14 mouse cellular contexts compared by ENCODE assay signal in genomic region chr3:38939573-38939972, GRCm38 (mm10). TPM values are rescaled to one million over a fixed set of nuclear protein-coding genes. Genes with fewer than 3 reads are reported as not detected.
DNase-seq lines count a peak whose midpoint lies in the region; ATAC-seq and TF ChIP-seq lines count a peak whose summit lies in the region.
"Had no signal": no experiment of that assay in that cellular context is flagged by ENCODE, and none has a peak within 500 bp of the region (broad histone marks: within the 10 kb centered on the region; RNA-seq: fewer than 3 reads in every experiment).

No protein-coding gene starts in this region.

- dilution Hi-C loops in CH12.LX (cut with MboI; ENCODE audit: extremely low pct_ligation_motif_present, extremely low pct_unique_long_range_greater_than_20kb, low sequenced_read_pairs): no loop called here

- in situ Hi-C loops in CH12.LX (cut with MboI; ENCODE audit: low pct_ligation_motif_present, low pct_unique_long_range_greater_than_20kb, low sequenced_read_pairs): no loop called here

- TF ChIP-seq EP300 in CH12.LX (IDR thresholded peaks at IDR 0.05; ENCODE audit: low read length): no peak

- H3K4me3 ChIP-seq in forebrain, embryonic 10.5 days: no peak overlapping the region
- H3K4me3 ChIP-seq in forebrain, embryonic 12.5 days (replicated peaks): no peak overlapping the region
- H3K4me3 ChIP-seq in kidney, adult 2 months (ENCODE audit: insufficient read depth, low read depth, low read length): no peak overlapping the region
- no peak overlapping the region for H3K4me3 ChIP-seq in CH12.LX (replicated peaks in 1 of 3; ENCODE audit: low read depth in 2 of 3, low read length in 2 of 3, poor library complexity in 1 of 3)
- H3K4me3 ChIP-seq: embryonic facial prominence, embryonic 13.5 days; limb, embryonic 10.5 days; neural tube, embryonic 12.5 days had no signal

- H3K9me3 ChIP-seq in forebrain, embryonic 10.5 days: no peaks in the 10 kb centered on the region
- H3K9me3 ChIP-seq in forebrain, embryonic 12.5 days: no peaks in the 10 kb centered on the region
- H3K9me3 ChIP-seq in CH12.LX (replicated peaks; ENCODE audit: low read length): no peaks in the 10 kb centered on the region
- H3K9me3 ChIP-seq: embryonic facial prominence, embryonic 13.5 days; limb, embryonic 10.5 days; neural tube, embryonic 12.5 days had no signal

- TF ChIP-seq RAD21 in CH12.LX (IDR thresholded peaks at IDR 0.05; ENCODE audit: low read depth, low read length): no peak

- H3K79me2 ChIP-seq in CH12.LX (replicated peaks; ENCODE audit: control insufficient read depth, extremely low read depth, insufficient read depth, poor library complexity, severe bottlenecking): no peaks in the 10 kb centered on the region

- no peak overlapping the region for H3K4me2 ChIP-seq in forebrain, embryonic 12.5 days
- 0 out of 2 replicates have a peak overlapping the region, but pooled peaks have one; percentile 24 for H3K4me2 ChIP-seq in CH12.LX (ENCODE audit: insufficient read depth, low read depth, poor library complexity, severe bottlenecking)
- H3K4me2 ChIP-seq: embryonic facial prominence, embryonic 13.5 days; neural tube, embryonic 12.5 days had no signal

- peaks cover 28% of the 10 kb centered on the region for H3K36me3 ChIP-seq in forebrain, embryonic 10.5 days (replicated peaks)
- peaks cover 17% of the 10 kb centered on the region for H3K36me3 ChIP-seq in forebrain, embryonic 12.5 days (replicated peaks)
- H3K36me3 ChIP-seq in kidney, adult 2 months (ENCODE audit: control insufficient read depth, insufficient read depth, low read length): no peaks in the 10 kb centered on the region
- no peaks in the 10 kb centered on the region for H3K36me3 ChIP-seq in CH12.LX (replicated peaks in 1 of 2; ENCODE audit: control insufficient read depth in 1 of 2, insufficient read depth in 1 of 2, low read length in 1 of 2)

- H3K9ac ChIP-seq in forebrain, embryonic 12.5 days: no peak overlapping the region
- no peak overlapping the region for H3K9ac ChIP-seq in CH12.LX (ENCODE audit: insufficient read depth, low read depth)
- H3K9ac ChIP-seq: embryonic facial prominence, embryonic 13.5 days; neural tube, embryonic 12.5 days had no signal

- ATAC-seq in forebrain, embryonic 12.5 days (ENCODE audit: low FRiP score): no peak

- H3K27ac ChIP-seq in forebrain, embryonic 10.5 days: peak overlapping the region; percentile 45; the same call in 1 of the 2 replicates
- no peak overlapping the region for H3K27ac ChIP-seq in forebrain, embryonic 12.5 days
- no peak overlapping the region for H3K27ac ChIP-seq in kidney, adult 2 months (ENCODE audit: insufficient read depth, low read depth, low read length)
- no peak overlapping the region for H3K27ac ChIP-seq in CH12.LX (ENCODE audit: insufficient read depth, low read depth)
- H3K27ac ChIP-seq: embryonic facial prominence, embryonic 13.5 days; limb, embryonic 10.5 days; neural tube, embryonic 12.5 days had no signal

- 21% methylated on average over 3 of the region's 3 CpGs for WGBS in forebrain, embryonic 10.5 days
- WGBS in forebrain, embryonic 12.5 days: 13% methylated on average over 3 of the region's 3 CpGs
- WGBS in kidney, adult 2 months: 43% methylated on average over 3 of the region's 3 CpGs

- intact Hi-C loops in left cerebral cortex, postnatal 36 days (cut with DNase I): loop anchor here (5.0 kb wide), 1 partner anchor 47 kb away; no protein-coding TSS in a partner anchor

- no peaks in the 10 kb centered on the region for H3K27me3 ChIP-seq in forebrain, embryonic 10.5 days (ENCODE audit: poor library complexity, severe bottlenecking)
- H3K27me3 ChIP-seq in forebrain, embryonic 12.5 days: no peaks in the 10 kb centered on the region
- H3K27me3 ChIP-seq in kidney, adult 2 months (replicated peaks; ENCODE audit: control insufficient read depth, insufficient read depth, low read length): no peaks in the 10 kb centered on the region; the same call in 1 of the 2 replicates
- H3K27me3 ChIP-seq in CH12.LX (replicated peaks): no peaks in the 10 kb centered on the region
- H3K27me3 ChIP-seq: embryonic facial prominence, embryonic 13.5 days; neural tube, embryonic 12.5 days had no signal

- no peak for TF ChIP-seq POLR2A in kidney, adult 2 months (IDR thresholded peaks at IDR 0.05; ENCODE audit: low read depth, low read length)
- TF ChIP-seq POLR2A in CH12.LX (IDR thresholded peaks at IDR 0.05; ENCODE audit: low read depth, low read length): no peak

- TF ChIP-seq CTCF in kidney, adult 2 months (conservative IDR thresholded peaks at IDR 0.05; ENCODE audit: insufficient read depth, insufficient read length, low read depth, low read length): no peak
- no peak for TF ChIP-seq CTCF in CH12.LX (conservative IDR thresholded peaks at IDR 0.05 in 1 of 2, IDR thresholded peaks at IDR 0.05 in 1 of 2; ENCODE audit: low read depth in 2 of 2, low read length in 2 of 2)

- peaks cover 31% of the 10 kb centered on the region for H3K4me1 ChIP-seq in forebrain, embryonic 10.5 days
- peaks cover 21% of the 10 kb centered on the region for H3K4me1 ChIP-seq in forebrain, embryonic 12.5 days
- H3K4me1 ChIP-seq in kidney, adult 2 months (ENCODE audit: control insufficient read depth, insufficient read depth, low read length): peaks cover 10% of the 10 kb centered on the region; the same call in 1 of the 2 replicates
- H3K4me1 ChIP-seq in CH12.LX (ENCODE audit: control insufficient read depth in 1 of 2, insufficient read depth in 2 of 2): peaks cover 3 to 5% of the 10 kb centered on the region in 2 experiments

- DNase-seq in forebrain, embryonic 10.5 days (ENCODE audit: extremely low spot score, low spot score): peak; percentile 19
- peak; percentile 36 for DNase-seq in kidney, adult 2 months
- no peak for DNase-seq in kidney, adult 18-20 months
- no peak for DNase-seq in CH12.LX (ENCODE audit: extremely low read depth)
- peak; percentile 18 to 33 for DNase-seq in heart, adult 9 months (ENCODE audit: low spot score in 2 of 2)
- DNase-seq in liver: no peak
- DNase-seq in left cerebral cortex, postnatal 36 days (ENCODE audit: low spot score in 2 of 2): no peak
- DNase-seq: cerebellum, adult 9-10 months; kidney, adult 11 months; right cerebral cortex, postnatal 14 days had no signal

TF ChIP-seq in CH12.LX, 34 proteins besides CTCF, POLR2A, EP300 and RAD21:
- TF ChIP-seq IRF4 (IDR thresholded peaks at IDR 0.05; ENCODE audit: low read depth, low read length) (no peak), SIN3A (IDR thresholded peaks at IDR 0.05; ENCODE audit: low read length) (no peak), ZMIZ1 (IDR thresholded peaks at IDR 0.05; ENCODE audit: low read depth, low read length) (no peak), POLR2AphosphoS2 (IDR thresholded peaks at IDR 0.05; ENCODE audit: low read depth, low read length) (no peak), MXI1 (IDR thresholded peaks at IDR 0.05; ENCODE audit: low read depth, low read length) (no peak), SMC3 (IDR thresholded peaks at IDR 0.05; ENCODE audit: low read depth, low read length) (no peak), ETS1 (conservative IDR thresholded peaks at IDR 0.05; ENCODE audit: low read depth, low read length) (no peak), MYC (IDR thresholded peaks at IDR 0.05; ENCODE audit: low read depth, low read length) (no peak), TCF12 (IDR thresholded peaks at IDR 0.05; ENCODE audit: low read depth, low read length) (no peak), JUND (conservative IDR thresholded peaks at IDR 0.05; ENCODE audit: low read depth, low read length) (no peak), NRF1 (IDR thresholded peaks at IDR 0.05; ENCODE audit: low read depth, low read length) (no peak), ELF1 (IDR thresholded peaks at IDR 0.05; ENCODE audit: low read depth, low read length) (no peak), MAFK (IDR thresholded peaks at IDR 0.05; ENCODE audit: insufficient replicate concordance, low read length) (no peak), MEF2A (IDR thresholded peaks at IDR 0.05; ENCODE audit: borderline replicate concordance, low read depth, low read length) (no peak), MAZ (IDR thresholded peaks at IDR 0.05; ENCODE audit: low read depth, low read length) (no peak), PAX5 (IDR thresholded peaks at IDR 0.05; ENCODE audit: low read length) (no peak), KAT2A (IDR thresholded peaks at IDR 0.05; ENCODE audit: insufficient replicate concordance, low read length) (no peak), ZC3H11A (IDR thresholded peaks at IDR 0.05; ENCODE audit: low read depth, low read length) (no peak), CHD1 (IDR thresholded peaks at IDR 0.05; ENCODE audit: low read depth, low read length) (no peak), TBP (conservative IDR thresholded peaks at IDR 0.05; ENCODE audit: low read depth, low read length) (no peak)

RNA-seq across cellular contexts. Expression of gene Fat4, which starts 52.8 kb away (rescaled TPM):
- 6.0 and 7.6 TPM in 2 replicates for polyA plus RNA-seq in forebrain, embryonic 10.5 days (2016; fragmentation: Nextera tagmentation; extraction: Ambion mirVana)
- 14.2 and 15.6 TPM in 2 replicates for polyA plus RNA-seq in forebrain, embryonic 12.5 days (2016; fragmentation: Nextera tagmentation; extraction: Ambion mirVana)
- 1.6 TPM in 2 replicates for polyA plus RNA-seq in kidney, adult 2 months (2012; rRNA removed)
- not detected in 2 replicates for total RNA-seq in CH12.LX (2012; rRNA removed)
- total RNA-seq in CH12.LX (2014; rRNA removed): not detected in 2 replicates
- polyA plus RNA-seq in CH12.LX (2012; ENCODE audit: insufficient read length, low read depth): not detected in 2 replicates
- 10 to 100 TPM; 10.4 to 14.1 TPM for total RNA-seq in left cerebral cortex, postnatal 36 days (2021)

Comparison
In these comparisons a context has a peak if more than half of its experiments do, and no peak if none do; other contexts are left out.
1. DNase-seq: peak in forebrain, embryonic 10.5 days (single experiment), kidney, adult 2 months (single experiment) and heart, adult 9 months (2 of 2); none in kidney, adult 18-20 months (single experiment), CH12.LX (single experiment), liver (single experiment) and left cerebral cortex, postnatal 36 days (0 of 2).